Mouse (Mus musculus) cerebellum, adult 2 months (tissue): ENCODE results near the gene Psmc1. TPM values are rescaled to one million over a fixed set of nuclear protein-coding genes. Genes with fewer than 3 reads are reported as not detected.

Experiments used
- DNase-seq, 2 experiments: peaks; one replicate each; pipeline ENCODE4 v3.0.0; 2021
- H3K27ac ChIP-seq: fragments of 200-500 bp; 2 replicates; pipeline ENCODE4 v1.5.1; 2012; ENCODE audit warnings: low read length, control low read depth, inconsistent platforms; ENCODE audit not compliant: insufficient read depth
- H3K27me3 ChIP-seq: fragments of 200-500 bp; 2 replicates; pipeline ENCODE4 v1.6.1; 2012; ENCODE audit warnings: inconsistent platforms, mild to moderate bottlenecking, low read length, moderate library complexity; ENCODE audit not compliant: control insufficient read depth, insufficient read depth
- H3K4me1 ChIP-seq: fragments of 200-500 bp; 2 replicates; pipeline ENCODE4 v1.6.1; 2011; ENCODE audit warnings: low read length; ENCODE audit not compliant: control insufficient read depth, insufficient read depth
- H3K4me3 ChIP-seq: fragments of 200-500 bp; replicated peaks from 2 replicates; pipeline ENCODE3; 2011; ENCODE audit warnings: mild to moderate bottlenecking, low read depth, low read length, control low read depth; ENCODE audit not compliant: insufficient read depth
- CTCF ChIP-seq: fragments of 200-500 bp; IDR thresholded peaks from 2 replicates; pipeline ENCODE4 v1.5.1; 2011; ENCODE audit warnings: low read depth, mild to moderate bottlenecking, control low read depth, low read length, moderate library complexity, borderline replicate concordance; ENCODE audit not compliant: insufficient read depth
- POLR2A ChIP-seq: fragments of 200-500 bp; IDR thresholded peaks from 2 replicates; pipeline ENCODE4 v1.6.1; 2011; ENCODE audit warnings: low read length, control low read depth, borderline replicate concordance; ENCODE audit not compliant: insufficient read depth
- WGBS: fragments of 180-500 bp; shearing (Covaris S2); methylation state at CpG from one replicate; pipeline ENCODE4 v1.1.7; 2018; 5-methylcytosine and 5-hydroxymethylcytosine counted together
- polyA plus RNA-seq: library from polyadenylated mRNA; depleted of rRNA; stranded (reverse); fragments of >200 nt; gene quantifications from 2 replicates; pipeline ENCODE4 v1.2.3, GENCODE M21; 2012

The Psmc1 gene
- polyA plus RNA-seq, 1 experiment = 177 TPM

GRCm38 (mm10) chr12:100079636-100080286 lies 30.2 kb upstream of the Psmc1 start:
- no peak overlapping the region for H3K4me3 ChIP-seq
- TF ChIP-seq POLR2A (no peak), CTCF (no peak)
- H3K4me1 ChIP-seq = no peaks in the 10 kb centered on the region
- no peak for DNase-seq
- no peak overlapping the region for H3K27ac ChIP-seq
- 62% methylated on average over 8 of the region's 8 CpGs for WGBS
- no peaks in the 10 kb centered on the region for H3K27me3 ChIP-seq

DNA sequence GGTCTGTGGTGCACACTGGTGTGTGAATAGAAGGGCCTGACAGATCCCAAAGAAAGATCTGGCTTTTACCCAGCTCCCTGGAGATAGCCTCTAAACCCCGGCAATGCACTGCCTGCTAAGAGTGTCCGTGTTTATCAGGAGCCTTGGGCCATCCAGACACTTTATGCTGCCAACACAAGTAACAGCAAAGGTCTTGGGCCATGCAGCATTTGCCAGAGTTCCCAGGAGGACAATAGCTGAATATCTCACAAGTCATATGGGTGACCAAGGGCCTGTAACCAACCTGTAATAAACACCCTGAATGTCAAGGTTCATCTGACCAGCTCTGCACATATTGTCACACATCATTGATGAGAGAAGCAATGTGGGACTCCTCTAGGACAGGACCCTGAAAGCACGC lies 21.9 kb upstream of the Psmc1 start:
- 32% methylated on average over 3 of the region's 3 CpGs for WGBS
- no peak for TF ChIP-seq CTCF
- TF ChIP-seq POLR2A = no peak
- no peak for DNase-seq

DNA sequence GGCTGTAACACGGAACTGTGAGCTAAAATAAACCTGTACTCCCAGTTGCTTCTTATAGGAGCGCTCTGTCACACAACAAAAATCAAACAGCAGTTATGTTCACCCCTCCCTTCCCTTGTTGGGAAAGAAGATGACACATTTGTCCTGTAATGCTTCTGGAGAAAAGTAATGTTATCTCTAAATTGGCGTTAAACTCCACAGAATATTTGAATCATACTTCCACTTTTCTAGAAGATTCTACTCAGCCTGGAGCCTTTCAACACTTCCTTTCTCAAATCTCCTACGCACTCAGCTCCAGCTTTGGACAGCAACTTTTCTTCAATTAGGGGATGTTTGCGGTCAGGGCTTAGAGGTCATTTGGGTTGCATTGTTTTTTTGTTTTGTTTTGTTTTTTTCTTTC lies 20.7 kb upstream of the Psmc1 start:
- H3K27me3 ChIP-seq = no peaks in the 10 kb centered on the region
- H3K27ac ChIP-seq = no peak overlapping the region
- TF ChIP-seq CTCF = no peak
- TF ChIP-seq POLR2A = no peak
- H3K4me1 ChIP-seq = no peaks in the 10 kb centered on the region
- H3K4me3 ChIP-seq = no peak overlapping the region
- 91% methylated on average over 5 of the region's 5 CpGs for WGBS
- no peak for DNase-seq

More for the DNA sequence above, 21.9 kb upstream of the Psmc1 start:
- Histone ChIP-seq H3K4me1 (no peaks in the 10 kb centered on the region), H3K27me3 (no peaks in the 10 kb centered on the region), H3K4me3 (no peak overlapping the region), H3K27ac (no peak overlapping the region)

GRCm38 (mm10) chr12:100090750-100091149 lies 19.2 kb upstream of the Psmc1 start:
- no peaks in the 10 kb centered on the region for H3K27me3 ChIP-seq
- no peak overlapping the region for H3K27ac ChIP-seq
- DNase-seq = no peak
- WGBS = 85% methylated on average over 4 of the region's 4 CpGs
- H3K4me1 ChIP-seq = no peaks in the 10 kb centered on the region
- H3K4me3 ChIP-seq = no peak overlapping the region
- TF ChIP-seq CTCF = no peak
- no peak for TF ChIP-seq POLR2A

DNA sequence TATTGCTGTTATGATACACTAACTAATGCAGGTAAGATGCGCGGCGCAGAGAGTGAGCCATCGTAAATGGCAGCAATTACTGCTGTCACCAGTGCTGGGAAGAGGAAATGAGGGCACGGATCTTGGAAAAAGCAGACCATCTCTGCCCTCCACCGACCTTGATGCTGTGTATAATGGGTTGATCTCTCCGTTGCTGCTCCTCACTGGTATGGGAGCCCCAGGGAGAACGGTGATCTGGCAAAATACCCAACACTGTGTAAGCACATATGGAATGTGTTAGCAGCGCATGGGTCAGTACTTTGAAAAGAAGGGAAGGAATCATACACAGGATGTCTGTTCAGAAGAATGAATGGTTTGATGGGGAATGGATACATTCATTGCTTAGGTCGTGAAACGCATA lies 16.9 kb upstream of the Psmc1 start:
- Histone ChIP-seq H3K27me3 (no peaks in the 10 kb centered on the region), H3K27ac (no peak overlapping the region), H3K4me1 (no peaks in the 10 kb centered on the region), H3K4me3 (no peak overlapping the region)
- TF ChIP-seq POLR2A = no peak
- TF ChIP-seq CTCF = no peak
- no peak for DNase-seq
- WGBS = 82% methylated on average over 11 of the region's 11 CpGs

DNA sequence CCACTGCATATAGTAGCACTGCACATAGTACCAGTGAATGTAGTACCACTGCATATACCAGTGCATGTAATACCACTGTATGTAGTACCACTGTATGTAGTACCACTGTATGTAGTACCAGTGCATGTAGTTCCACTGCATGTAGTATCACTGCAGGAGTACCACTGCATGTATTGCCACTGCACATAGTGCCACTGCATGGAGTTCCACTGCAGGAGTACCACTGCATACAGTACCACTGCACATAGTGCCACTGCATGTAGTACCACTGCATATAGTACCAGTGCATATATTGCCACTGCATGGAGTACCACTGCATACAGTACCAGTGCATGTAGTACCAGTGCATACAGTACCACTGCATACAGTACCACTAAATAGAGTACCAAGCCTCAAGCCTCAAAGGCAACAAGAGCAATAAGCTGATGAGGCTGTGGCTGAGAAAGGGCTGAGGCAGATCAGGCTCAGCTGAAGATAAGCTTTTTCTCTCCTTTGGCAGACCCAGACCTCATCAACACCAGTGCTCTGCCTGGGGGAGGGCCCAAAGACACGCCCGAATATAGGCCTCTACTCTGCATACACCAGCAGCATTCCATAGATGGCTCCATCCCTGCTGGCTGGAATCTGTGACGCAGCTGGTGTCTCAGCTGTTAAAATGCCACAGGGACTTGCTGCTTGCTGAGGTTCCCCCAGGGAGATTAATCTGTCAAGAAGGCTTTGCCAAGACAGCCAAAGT lies 9.8 kb upstream of the Psmc1 start:
- Histone ChIP-seq H3K27me3 (no peaks in the 10 kb centered on the region), H3K4me3 (no peak overlapping the region), H3K4me1 (0 out of 2 replicates have a peak, but pooled peaks cover 6% of the 10 kb centered on the region), H3K27ac (no peak overlapping the region)
- DNase-seq = no peak
- TF ChIP-seq POLR2A (no peak), CTCF (no peak)
- WGBS = 22% methylated on average over 3 of the region's 3 CpGs

GRCm38 (mm10) chr12:100100707-100101030 lies 9.3 kb upstream of the Psmc1 start:
- H3K4me3 ChIP-seq = no peak overlapping the region
- TF ChIP-seq POLR2A (no peak), CTCF (no peak)
- no peak overlapping the region for H3K27ac ChIP-seq
- no peaks in the 10 kb centered on the region for H3K27me3 ChIP-seq
- DNase-seq = no peak
- WGBS = 48% methylated on average over 3 of the region's 3 CpGs
- H3K4me1 ChIP-seq = 0 out of 2 replicates have a peak, but pooled peaks cover 6% of the 10 kb centered on the region

DNA sequence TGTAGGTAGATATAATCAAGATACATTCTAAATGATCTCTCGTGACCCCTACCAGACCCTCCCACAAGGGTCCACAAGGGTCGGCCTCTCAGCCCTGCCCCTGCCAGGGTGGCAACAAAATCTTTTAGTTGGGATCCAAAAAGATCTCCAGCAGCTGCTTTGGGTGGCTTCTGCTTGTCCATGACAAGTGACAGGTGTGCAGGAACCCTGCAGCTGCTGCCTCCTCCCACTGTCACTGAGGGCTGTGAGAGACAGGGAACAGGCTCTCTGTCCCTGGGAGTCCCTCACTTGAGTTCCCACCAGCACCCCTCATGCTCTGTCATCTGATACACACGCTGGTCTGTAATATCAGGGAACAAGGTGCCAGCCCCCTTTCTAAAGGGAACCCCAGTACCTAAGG lies 8.3 kb upstream of the Psmc1 start:
- Histone ChIP-seq H3K27ac (no peak overlapping the region), H3K4me3 (no peak overlapping the region), H3K27me3 (no peaks in the 10 kb centered on the region), H3K4me1 (0 out of 2 replicates have a peak, but pooled peaks cover 6% of the 10 kb centered on the region)
- no peak for DNase-seq
- TF ChIP-seq POLR2A (no peak), CTCF (no peak)
- 68% methylated on average over 3 of the region's 3 CpGs for WGBS
